Comparison of ENCODE assay signal across 8 mouse cellular contexts in genomic region chr6:125090341-125091085, GRCm38 (mm10). TPM values are rescaled to one million over a fixed set of nuclear protein-coding genes. Genes with fewer than 3 reads are reported as not detected.
DNase-seq lines count a peak whose midpoint lies in the region; ATAC-seq and TF ChIP-seq lines count a peak whose summit lies in the region.

No protein-coding gene starts in this region.

- WGBS in liver, adult 2 months = 81% methylated on average over 10 of the region's 10 CpGs
- WGBS in embryonic facial prominence, embryonic 13.5 days = 60% methylated on average over 10 of the region's 10 CpGs
- 46% methylated on average over 10 of the region's 10 CpGs for WGBS in intestine, embryonic 16.5 days
- 47% methylated on average over 10 of the region's 10 CpGs for WGBS in neural tube, embryonic 14.5 days

- ATAC-seq in embryonic facial prominence, embryonic 13.5 days (ENCODE audit: insufficient number of reproducible peaks, insufficient read depth, low FRiP score, low TSS enrichment, low read depth) = no peak
- ATAC-seq in intestine, embryonic 16.5 days = no peak
- no peak; the same call in 1 of the 2 replicates for ATAC-seq in neural tube, embryonic 14.5 days (ENCODE audit: low read depth)
- ATAC-seq in activated CD4-positive, CD25-positive, alpha-beta regulatory T cell, adult 4 months = no peak

- H3K79me2 ChIP-seq in liver, adult 2 months (ENCODE audit: control insufficient read depth, insufficient read depth, low read length) = no peaks in the 10 kb centered on the region

- TF ChIP-seq CTCF in liver, adult 2 months (IDR thresholded peaks at IDR 0.05; ENCODE audit: low read depth, low read length) = no peak

- H3K36me3 ChIP-seq in liver, adult 2 months (ENCODE audit: control insufficient read depth, insufficient read depth, low read length) = no peaks in the 10 kb centered on the region
- H3K36me3 ChIP-seq in embryonic facial prominence, embryonic 13.5 days = no peaks in the 10 kb centered on the region
- H3K36me3 ChIP-seq in intestine, embryonic 16.5 days (ENCODE audit: control insufficient read depth, insufficient read depth, low read length) = no peaks in the 10 kb centered on the region
- no peaks in the 10 kb centered on the region for H3K36me3 ChIP-seq in neural tube, embryonic 14.5 days (ENCODE audit: control insufficient read depth, insufficient read depth, low read length)

- DNase-seq in liver, adult 2 months (ENCODE audit: extremely low read depth, low read depth, low spot score) = no peak
- no peak for DNase-seq in liver
- DNase-seq in layer of hippocampus, adult 11-12 months (ENCODE audit: low spot score) = no peak
- no peak for DNase-seq in left cerebral cortex, postnatal 10 days (ENCODE audit: extremely low spot score in 1 of 2, low spot score in 2 of 2)

- H3K4me3 ChIP-seq in liver, adult 2 months (ENCODE audit: insufficient read depth, low read depth, low read length) = no peak overlapping the region
- 0 out of 2 replicates have a peak overlapping the region, but pooled peaks have one; percentile 18 for H3K4me3 ChIP-seq in embryonic facial prominence, embryonic 13.5 days
- no peak overlapping the region; the same call in 1 of the 2 replicates for H3K4me3 ChIP-seq in intestine, embryonic 16.5 days (ENCODE audit: low read length)
- no peak overlapping the region for H3K4me3 ChIP-seq in neural tube, embryonic 14.5 days (ENCODE audit: low read depth, low read length)

- peak overlapping the region; percentile 58 for H3K4me2 ChIP-seq in embryonic facial prominence, embryonic 13.5 days
- H3K4me2 ChIP-seq in intestine, embryonic 16.5 days (ENCODE audit: low read depth, low read length) = peak overlapping the region; percentile 55
- peak overlapping the region; percentile 44 for H3K4me2 ChIP-seq in neural tube, embryonic 14.5 days (ENCODE audit: low read depth, low read length)

- H3K27ac ChIP-seq in liver, adult 2 months (replicated peaks; ENCODE audit: insufficient read depth, low read depth, low read length) = 0 out of 2 replicates have a peak overlapping the region, but pooled peaks have one; percentile 10
- H3K27ac ChIP-seq in embryonic facial prominence, embryonic 13.5 days = peak overlapping the region; percentile 97
- peak overlapping the region; percentile 96 for H3K27ac ChIP-seq in intestine, embryonic 16.5 days (ENCODE audit: low read length)
- peak overlapping the region; percentile 92 for H3K27ac ChIP-seq in neural tube, embryonic 14.5 days (ENCODE audit: low read depth, low read length)

- H3K4me1 ChIP-seq in liver, adult 2 months (ENCODE audit: control insufficient read depth, insufficient read depth, low read length) = peaks cover 16% of the 10 kb centered on the region
- H3K4me1 ChIP-seq in embryonic facial prominence, embryonic 13.5 days = peaks cover 27% of the 10 kb centered on the region
- H3K4me1 ChIP-seq in intestine, embryonic 16.5 days (ENCODE audit: control insufficient read depth, insufficient read depth, low read length) = peaks cover 24% of the 10 kb centered on the region
- H3K4me1 ChIP-seq in neural tube, embryonic 14.5 days (ENCODE audit: control insufficient read depth, insufficient read depth, low read length) = peaks cover 20% of the 10 kb centered on the region

- intact Hi-C loops in left cerebral cortex, postnatal 10 days (cut with DNase I) = no loop called here

- H3K9me3 ChIP-seq in embryonic facial prominence, embryonic 13.5 days = no peaks in the 10 kb centered on the region
- no peaks in the 10 kb centered on the region for H3K9me3 ChIP-seq in intestine, embryonic 16.5 days (ENCODE audit: control insufficient read depth, low read length)
- H3K9me3 ChIP-seq in neural tube, embryonic 14.5 days (ENCODE audit: control insufficient read depth, low read length) = no peaks in the 10 kb centered on the region

- TF ChIP-seq POLR2A in liver, adult 2 months (IDR thresholded peaks at IDR 0.05; ENCODE audit: extremely low read depth, insufficient read depth, low read length) = no peak

- H3K9ac ChIP-seq in liver, adult 2 months (ENCODE audit: low read depth, low read length) = no peak overlapping the region
- H3K9ac ChIP-seq in embryonic facial prominence, embryonic 13.5 days = peak overlapping the region; percentile 66; the same call in 1 of the 2 replicates
- peak overlapping the region; percentile 65 for H3K9ac ChIP-seq in intestine, embryonic 16.5 days (ENCODE audit: low read depth, low read length)
- 0 out of 2 replicates have a peak overlapping the region, but pooled peaks have one; percentile 37 for H3K9ac ChIP-seq in neural tube, embryonic 14.5 days (replicated peaks; ENCODE audit: low read depth, low read length)

- no peaks in the 10 kb centered on the region for H3K27me3 ChIP-seq in liver, adult 2 months (ENCODE audit: control insufficient read depth, insufficient read depth, low read length)
- H3K27me3 ChIP-seq in embryonic facial prominence, embryonic 13.5 days = no peaks in the 10 kb centered on the region
- no peaks in the 10 kb centered on the region for H3K27me3 ChIP-seq in intestine, embryonic 16.5 days (replicated peaks; ENCODE audit: control insufficient read depth, insufficient read depth, low read length)
- H3K27me3 ChIP-seq in neural tube, embryonic 14.5 days (ENCODE audit: control insufficient read depth, insufficient read depth, low read length) = no peaks in the 10 kb centered on the region

RNA-seq across cellular contexts. Expression of gene Chd4, which starts 5.3 kb away (rescaled TPM):
- total RNA-seq in liver, adult 2 months (2014; rRNA removed) = 30.0 and 30.5 TPM in 2 replicates
- 14.0 and 14.4 TPM in 2 replicates for polyA plus RNA-seq in liver, adult 2 months (2012; rRNA removed)
- 83.3 and 91.2 TPM in 2 replicates for polyA plus RNA-seq in embryonic facial prominence, embryonic 13.5 days (2015; fragmentation: Nextera tagmentation; extraction: Ambion mirVana)
- polyA plus RNA-seq in intestine, embryonic 16.5 days (2015; fragmentation: Nextera tagmentation; extraction: Ambion mirVana) = 41.3 and 44.8 TPM in 2 replicates
- polyA plus RNA-seq in neural tube, embryonic 14.5 days (2014; fragmentation: Nextera tagmentation; extraction: Ambion mirVana) = 72.1 and 82.2 TPM in 2 replicates
- 100 to 1,000 TPM; 147 to 157 TPM for total RNA-seq in left cerebral cortex, postnatal 10 days (2021)
- 10 to 100 TPM; 49.4 to 66.6 TPM for polyA plus RNA-seq in activated CD4-positive, CD25-positive, alpha-beta regulatory T cell, adult 4 months (2017; shearing (Covaris generic))

RNA-seq across cellular contexts. Expression of gene Lpar5, which starts 22.8 kb away (rescaled TPM):
- total RNA-seq in liver, adult 2 months (2014; rRNA removed) = 0.27 TPM in 1 of 2 replicates, not detected in the other
- polyA plus RNA-seq in liver, adult 2 months (2012; rRNA removed) = 0.42 and 1.2 TPM in 2 replicates
- polyA plus RNA-seq in embryonic facial prominence, embryonic 13.5 days (2015; fragmentation: Nextera tagmentation; extraction: Ambion mirVana) = 0.59 and 0.97 TPM in 2 replicates
- 9.4 and 9.7 TPM in 2 replicates for polyA plus RNA-seq in intestine, embryonic 16.5 days (2015; fragmentation: Nextera tagmentation; extraction: Ambion mirVana)
- polyA plus RNA-seq in neural tube, embryonic 14.5 days (2014; fragmentation: Nextera tagmentation; extraction: Ambion mirVana) = 0.70 and 0.91 TPM in 2 replicates
- 1 to 10 TPM in 1 of 2 experiments, under 1 TPM in 1; 0.45 to 1.0 TPM for total RNA-seq in left cerebral cortex, postnatal 10 days (2021)
- 1 to 10 TPM; 8.6 to 9.5 TPM for polyA plus RNA-seq in activated CD4-positive, CD25-positive, alpha-beta regulatory T cell, adult 4 months (2017; shearing (Covaris generic))

RNA-seq across cellular contexts. Expression of gene Acrbp, which starts 41.0 kb away (rescaled TPM):
- total RNA-seq in liver, adult 2 months (2014; rRNA removed) = 3.2 and 4.1 TPM in 2 replicates
- polyA plus RNA-seq in liver, adult 2 months (2012; rRNA removed) = 6.6 and 7.8 TPM in 2 replicates
- 21.7 and 22.7 TPM in 2 replicates for polyA plus RNA-seq in embryonic facial prominence, embryonic 13.5 days (2015; fragmentation: Nextera tagmentation; extraction: Ambion mirVana)
- polyA plus RNA-seq in intestine, embryonic 16.5 days (2015; fragmentation: Nextera tagmentation; extraction: Ambion mirVana) = 9.8 and 10.6 TPM in 2 replicates
- polyA plus RNA-seq in neural tube, embryonic 14.5 days (2014; fragmentation: Nextera tagmentation; extraction: Ambion mirVana) = 16.8 and 19.8 TPM in 2 replicates
- total RNA-seq in left cerebral cortex, postnatal 10 days (2021) = 1 to 10 TPM; 8.0 to 8.7 TPM
- 1 to 10 TPM; 8.1 to 9.7 TPM for polyA plus RNA-seq in activated CD4-positive, CD25-positive, alpha-beta regulatory T cell, adult 4 months (2017; shearing (Covaris generic))

RNA-seq across cellular contexts. Expression of gene Nop2, which starts 41.2 kb away (rescaled TPM):
- total RNA-seq in liver, adult 2 months (2014; rRNA removed) = 8.2 and 9.7 TPM in 2 replicates
- polyA plus RNA-seq in liver, adult 2 months (2012; rRNA removed) = 7.7 and 11.0 TPM in 2 replicates
- polyA plus RNA-seq in embryonic facial prominence, embryonic 13.5 days (2015; fragmentation: Nextera tagmentation; extraction: Ambion mirVana) = 62.5 and 69.3 TPM in 2 replicates
- polyA plus RNA-seq in intestine, embryonic 16.5 days (2015; fragmentation: Nextera tagmentation; extraction: Ambion mirVana) = 59.5 and 66.8 TPM in 2 replicates
- 45.0 and 49.6 TPM in 2 replicates for polyA plus RNA-seq in neural tube, embryonic 14.5 days (2014; fragmentation: Nextera tagmentation; extraction: Ambion mirVana)
- total RNA-seq in left cerebral cortex, postnatal 10 days (2021) = 10 to 100 TPM; 32.4 to 35.6 TPM
- polyA plus RNA-seq in activated CD4-positive, CD25-positive, alpha-beta regulatory T cell, adult 4 months (2017; shearing (Covaris generic)) = 10 to 100 TPM; 40.6 to 50.3 TPM

RNA-seq across cellular contexts. Expression of gene Ing4, which starts 51.0 kb away (rescaled TPM):
- 15.8 and 16.3 TPM in 2 replicates for total RNA-seq in liver, adult 2 months (2014; rRNA removed)
- 23.2 and 27.0 TPM in 2 replicates for polyA plus RNA-seq in liver, adult 2 months (2012; rRNA removed)
- polyA plus RNA-seq in embryonic facial prominence, embryonic 13.5 days (2015; fragmentation: Nextera tagmentation; extraction: Ambion mirVana) = 164 and 187 TPM in 2 replicates
- 96.0 and 105 TPM in 2 replicates for polyA plus RNA-seq in intestine, embryonic 16.5 days (2015; fragmentation: Nextera tagmentation; extraction: Ambion mirVana)
- polyA plus RNA-seq in neural tube, embryonic 14.5 days (2014; fragmentation: Nextera tagmentation; extraction: Ambion mirVana) = 105 and 116 TPM in 2 replicates
- 10 to 100 TPM; 56.9 to 59.9 TPM for total RNA-seq in left cerebral cortex, postnatal 10 days (2021)
- polyA plus RNA-seq in activated CD4-positive, CD25-positive, alpha-beta regulatory T cell, adult 4 months (2017; shearing (Covaris generic)) = 10 to 100 TPM; 41.5 to 48.1 TPM

Comparison
In these comparisons a context has a peak if more than half of its experiments do, and no peak if none do; other contexts are left out.
1. H3K27ac ChIP-seq: peak in every context shown above with its lines; median percentile 97 in embryonic facial prominence, embryonic 13.5 days; 96 in intestine, embryonic 16.5 days; 92 in neural tube, embryonic 14.5 days; 10 in liver, adult 2 months.